Mouse (Mus musculus) limb, embryonic 11.5 days (tissue): ENCODE data around the gene Lcmt2. TPM values are rescaled to one million over a fixed set of nuclear protein-coding genes. Genes with fewer than 3 reads are reported as not detected.
"Not testable (repeated sequence)": the region's sequence is repeated elsewhere in the genome, so short reads cannot be mapped to it uniquely, and the experiment has no call there.

Experiments
- ATAC-seq: fragments of 200-750 bp; cut with Nextera tagmentation; 2 replicates; pipeline ENCODE4 v1.8.0; 2017; ENCODE audit warnings: low read depth; ENCODE audit not compliant: insufficient number of reproducible peaks, low FRiP score, low TSS enrichment
- DNase-seq: peaks from one replicate; pipeline ENCODE4 v3.0.0-alpha.2; 2015; ENCODE audit warnings: low spot score
- H3K27ac ChIP-seq: fragments of 300-500 bp; sonication (generic); replicated peaks from 2 replicates; pipeline ENCODE4 v1.5.1; 2014; ENCODE audit warnings: low read depth, mild to moderate bottlenecking, low read length
- H3K27me3 ChIP-seq: fragments of 300-500 bp; sonication (generic); 2 replicates; pipeline ENCODE4 v1.6.1; 2014; ENCODE audit warnings: mild to moderate bottlenecking, low read length, mixed read lengths; ENCODE audit not compliant: control insufficient read depth, insufficient read depth
- H3K36me3 ChIP-seq: fragments of 300-500 bp; sonication (generic); 2 replicates; pipeline ENCODE4 v1.6.1; 2014; ENCODE audit warnings: mild to moderate bottlenecking, low read length, moderate library complexity, mixed read lengths; ENCODE audit not compliant: control insufficient read depth, insufficient read depth
- H3K4me1 ChIP-seq: fragments of 300-500 bp; sonication (generic); 2 replicates; pipeline ENCODE4 v1.6.1; 2014; ENCODE audit warnings: low read length, mixed read lengths; ENCODE audit not compliant: control insufficient read depth, insufficient read depth
- H3K4me2 ChIP-seq: fragments of 300-500 bp; sonication (generic); 2 replicates; pipeline ENCODE4 v1.6.1; 2014; ENCODE audit warnings: low read depth, mild to moderate bottlenecking, moderate library complexity; ENCODE audit not compliant: severe bottlenecking
- H3K4me3 ChIP-seq: fragments of 300-500 bp; sonication (generic); 2 replicates; pipeline ENCODE4 v1.5.1; 2014; ENCODE audit warnings: low read depth, low read length
- H3K9ac ChIP-seq: fragments of 300-500 bp; sonication (generic); 2 replicates; pipeline ENCODE4 v1.6.1; 2014; ENCODE audit warnings: mild to moderate bottlenecking, low read length
- H3K9me3 ChIP-seq: fragments of 300-500 bp; sonication (generic); 2 replicates; pipeline ENCODE4 v1.6.1; 2016; ENCODE audit warnings: low read length; ENCODE audit not compliant: control insufficient read depth
- WGBS: fragments of 180-500 bp; shearing (Covaris S2); extraction: QIAGEN DNeasy Blood & Tissue Kit; methylation state at CpG from one replicate; pipeline ENCODE4 v1.1.7; 2014; 5-methylcytosine and 5-hydroxymethylcytosine counted together
- polyA plus RNA-seq: library from polyadenylated mRNA; unstranded; fragments of >200 nt; fragmentation: Nextera tagmentation; extraction: Ambion mirVana; gene quantifications from 2 replicates; pipeline ENCODE4 v1.2.1, GENCODE M21; 2014

Lcmt2 gene
- polyA plus RNA-seq, 1 experiment from 2014 or later, result 22.6 TPM

GRCm38 (mm10) chr2:121132822-121133221, 7.6 kb downstream of the Lcmt2 start:
- Histone ChIP-seq H3K36me3 (no peaks in the 10 kb centered on the region), H3K9me3 (no peaks in the 10 kb centered on the region), H3K4me1 (no peaks in the 10 kb centered on the region), H3K4me3 (no peak overlapping the region), H3K4me2 (no peak overlapping the region), H3K27me3 (no peaks in the 10 kb centered on the region), H3K27ac (no peak overlapping the region), H3K9ac (no peak overlapping the region)
- WGBS, result 66% methylated on average over 1 of the region's 1 CpGs
- ATAC-seq (no peak), DNase-seq (no peak)

- no peak for DNase-seq
- Histone ChIP-seq H3K27me3 (no peaks in the 10 kb centered on the region), H3K27ac (no peak overlapping the region), H3K4me3 (no peak overlapping the region), H3K9me3 (no peaks in the 10 kb centered on the region), H3K9ac (no peak overlapping the region), H3K4me2 (no peak overlapping the region), H3K36me3 (no peaks in the 10 kb centered on the region), H3K4me1 (no peaks in the 10 kb centered on the region)
- no peak for ATAC-seq
- 79% methylated on average over 9 of the region's 9 CpGs for WGBS
Observed at GRCm38 (mm10) chr2:121128865-121129620, 11.4 kb downstream of the Lcmt2 start.

GRCm38 (mm10) chr2:121127536-121127935, 12.9 kb downstream of the Lcmt2 start:
- ATAC-seq, result no peak
- Histone ChIP-seq H3K4me3 (no peak overlapping the region), H3K9me3 (no peaks in the 10 kb centered on the region), H3K4me2 (no peak overlapping the region), H3K36me3 (no peaks in the 10 kb centered on the region), H3K27me3 (no peaks in the 10 kb centered on the region), H3K27ac (no peak overlapping the region), H3K4me1 (no peaks in the 10 kb centered on the region), H3K9ac (no peak overlapping the region)
- 92% methylated on average over 1 of the region's 1 CpGs for WGBS
- no peak for DNase-seq

- not testable (repeated sequence) for ATAC-seq
- 90% methylated on average over 5 of the region's 5 CpGs for WGBS
Observed at GRCm38 (mm10) chr2:121126302-121126701, 14.2 kb downstream of the Lcmt2 start.

GRCm38 (mm10) chr2:121119260-121119659, 21.2 kb downstream of the Lcmt2 start:
- H3K27ac ChIP-seq, result no peak overlapping the region
- ATAC-seq, result no peak
- H3K9ac ChIP-seq, result no peak overlapping the region
- DNase-seq, result no peak
- 84% methylated on average over 3 of the region's 3 CpGs for WGBS
- no peaks in the 10 kb centered on the region for H3K36me3 ChIP-seq
- H3K9me3 ChIP-seq, result no peaks in the 10 kb centered on the region
- no peak overlapping the region for H3K4me3 ChIP-seq
- no peaks in the 10 kb centered on the region for H3K4me1 ChIP-seq
- H3K4me2 ChIP-seq, result no peak overlapping the region
- no peaks in the 10 kb centered on the region for H3K27me3 ChIP-seq

More at GRCm38 (mm10) chr2:121126302-121126701, 14.2 kb downstream of the Lcmt2 start:
- DNase-seq, H3K9ac ChIP-seq, H3K4me1 ChIP-seq, H3K9me3 ChIP-seq, H3K36me3 ChIP-seq, H3K27me3 ChIP-seq, H3K4me3 ChIP-seq, H3K27ac ChIP-seq, H3K4me2 ChIP-seq: not testable (repeated sequence)

GRCm38 (mm10) chr2:121115418-121115817, 25.0 kb downstream of the Lcmt2 start:
- Histone ChIP-seq H3K27ac (no peak overlapping the region), H3K4me2 (no peak overlapping the region), H3K4me1 (no peaks in the 10 kb centered on the region), H3K4me3 (no peak overlapping the region), H3K9ac (no peak overlapping the region), H3K9me3 (no peaks in the 10 kb centered on the region), H3K36me3 (no peaks in the 10 kb centered on the region), H3K27me3 (no peaks in the 10 kb centered on the region)
- 91% methylated on average over 2 of the region's 2 CpGs for WGBS
- DNase-seq (no peak), ATAC-seq (no peak)

GRCm38 (mm10) chr2:121109695-121110094, 30.8 kb downstream of the Lcmt2 start, which contains the start of gene Tgm7:
TSS of gene Tgm7 (minus strand) at chr2:121109795.
- Histone ChIP-seq H3K4me2 (no peak within 1 kb of the TSS), H3K27ac (no peak within 1 kb of the TSS), H3K4me1 (no peaks in the 10 kb centered on the region), H3K4me3 (no peak within 1 kb of the TSS), H3K27me3 (no peaks in the 10 kb centered on the region), H3K9ac (no peak within 1 kb of the TSS), H3K9me3 (no peaks in the 10 kb centered on the region), H3K36me3 (no peaks in the 10 kb centered on the region)
- 88% methylated on average over 4 of the region's 4 CpGs for WGBS
- no peak for ATAC-seq
- DNase-seq, result no peak

GRCm38 (mm10) chr2:121105940-121106339, 34.5 kb downstream of the Lcmt2 start:
- Histone ChIP-seq H3K9me3 (no peaks in the 10 kb centered on the region), H3K36me3 (no peaks in the 10 kb centered on the region), H3K4me1 (no peaks in the 10 kb centered on the region), H3K27me3 (no peaks in the 10 kb centered on the region), H3K27ac (no peak overlapping the region), H3K4me2 (no peak overlapping the region), H3K9ac (no peak overlapping the region), H3K4me3 (no peak overlapping the region)
- DNase-seq (no peak), ATAC-seq (no peak)

- H3K4me3 ChIP-seq, result no peak overlapping the region
- peak; percentile 36 for DNase-seq
- WGBS, result 33% methylated on average over 9 of the region's 9 CpGs
- H3K27me3 ChIP-seq, result no peaks in the 10 kb centered on the region
- ATAC-seq, result no peak
- H3K9me3 ChIP-seq, result no peaks in the 10 kb centered on the region
- H3K27ac ChIP-seq, result no peak overlapping the region
- no peaks in the 10 kb centered on the region for H3K4me1 ChIP-seq
- no peak overlapping the region for H3K4me2 ChIP-seq
- H3K36me3 ChIP-seq, result no peaks in the 10 kb centered on the region
- no peak overlapping the region for H3K9ac ChIP-seq
Observed at GRCm38 (mm10) chr2:121102051-121102450, 38.4 kb downstream of the Lcmt2 start.
